Mouse (Mus musculus) cortical plate, adult 2 months (tissue): ENCODE measurements around the gene Rai2. TPM values are rescaled to one million over a fixed set of nuclear protein-coding genes. Genes with fewer than 3 reads are reported as not detected.

Experiments used
- H3K27ac ChIP-seq: fragments of 200-500 bp; 2 replicates; pipeline ENCODE4 v1.5.1; 2012; ENCODE audit warnings: low read length, control low read depth, inconsistent platforms; ENCODE audit not compliant: insufficient read depth
- H3K4me1 ChIP-seq: fragments of 200-500 bp; 2 replicates; pipeline ENCODE4 v1.6.1; 2011; ENCODE audit warnings: low read length; ENCODE audit not compliant: control insufficient read depth, insufficient read depth
- H3K4me3 ChIP-seq: fragments of 200-500 bp; 2 replicates; pipeline ENCODE4 v1.5.1; 2011; ENCODE audit warnings: mild to moderate bottlenecking, low read length, control low read depth; ENCODE audit not compliant: insufficient read depth
- CTCF ChIP-seq: fragments of 200-500 bp; IDR thresholded peaks from 2 replicates; pipeline ENCODE4 v1.5.1; 2011; ENCODE audit warnings: mild to moderate bottlenecking, control low read depth, low read length; ENCODE audit not compliant: insufficient read depth; ENCODE audit errors: extremely low read depth
- POLR2A ChIP-seq: fragments of 200-500 bp; IDR thresholded peaks from 2 replicates; pipeline ENCODE4 v1.6.1; 2011; ENCODE audit warnings: mild to moderate bottlenecking, low read length, control low read depth; ENCODE audit not compliant: insufficient read depth; ENCODE audit errors: extremely low read depth
- polyA plus RNA-seq: library from polyadenylated mRNA; depleted of rRNA; stranded (reverse); fragments of >200 nt; gene quantifications from 2 replicates; pipeline ENCODE4 v1.2.3, GENCODE M21; 2012

Gene Rai2
- polyA plus RNA-seq, 1 experiment = 10.6 TPM

GRCm38 (mm10) chrX:161731859-161732258, 15.0 kb downstream of the Rai2 start:
- no peak overlapping the region for H3K4me3 ChIP-seq
- no peak overlapping the region for H3K27ac ChIP-seq
- TF ChIP-seq POLR2A (no peak), CTCF (no peak)
- no peaks in the 10 kb centered on the region; the same call in 1 of the 2 replicates for H3K4me1 ChIP-seq

- TF ChIP-seq CTCF (no peak), POLR2A (no peak)
- no peak overlapping the region for H3K4me3 ChIP-seq
- H3K4me1 ChIP-seq = no peaks in the 10 kb centered on the region; the same call in 1 of the 2 replicates
- no peak overlapping the region for H3K27ac ChIP-seq
These were observed 16.9 kb downstream of the Rai2 start for GRCm38 (mm10) chrX:161733581-161734309.

- no peaks in the 10 kb centered on the region; the same call in 1 of the 2 replicates for H3K4me1 ChIP-seq
- TF ChIP-seq CTCF (no peak), POLR2A (no peak)
- no peak overlapping the region for H3K4me3 ChIP-seq
- H3K27ac ChIP-seq = no peak overlapping the region
These were observed 17.4 kb downstream of the Rai2 start for GRCm38 (mm10) chrX:161734310-161734676.

- TF ChIP-seq CTCF = no peak
- TF ChIP-seq POLR2A = no peak
- H3K27ac ChIP-seq = no peak overlapping the region
These were observed 22.5 kb downstream of the Rai2 start for GRCm38 (mm10) chrX:161739374-161739773.

GRCm38 (mm10) chrX:161743080-161743479, 26.2 kb downstream of the Rai2 start:
- TF ChIP-seq CTCF (no peak), POLR2A (no peak)
- H3K4me3 ChIP-seq = no peak overlapping the region
- no peaks in the 10 kb centered on the region for H3K4me1 ChIP-seq
- no peak overlapping the region for H3K27ac ChIP-seq

More at GRCm38 (mm10) chrX:161739374-161739773, 22.5 kb downstream of the Rai2 start:
- Histone ChIP-seq H3K4me3 (no peak overlapping the region), H3K4me1 (no peaks in the 10 kb centered on the region)

GRCm38 (mm10) chrX:161745296-161745695, 28.4 kb downstream of the Rai2 start:
- no peak overlapping the region for H3K27ac ChIP-seq
- no peak overlapping the region for H3K4me3 ChIP-seq
- no peaks in the 10 kb centered on the region for H3K4me1 ChIP-seq
- TF ChIP-seq POLR2A (no peak), CTCF (no peak)

- H3K4me1 ChIP-seq = no peaks in the 10 kb centered on the region
- no peak overlapping the region for H3K4me3 ChIP-seq
- H3K27ac ChIP-seq = no peak overlapping the region
- TF ChIP-seq POLR2A = no peak
- no peak for TF ChIP-seq CTCF
These were observed 30.5 kb downstream of the Rai2 start for GRCm38 (mm10) chrX:161747337-161747736.

- TF ChIP-seq CTCF = no peak
- TF ChIP-seq POLR2A = no peak
- Histone ChIP-seq H3K27ac (no peak overlapping the region), H3K4me1 (no peaks in the 10 kb centered on the region; the same call in 1 of the 2 replicates), H3K4me3 (no peak overlapping the region)
These were observed 36.6 kb downstream of the Rai2 start for GRCm38 (mm10) chrX:161753514-161753913.

GRCm38 (mm10) chrX:161776321-161776962, 59.6 kb downstream of the Rai2 start:
- H3K4me3 ChIP-seq = no peak overlapping the region
- TF ChIP-seq POLR2A = no peak
- no peak for TF ChIP-seq CTCF
- peak overlapping the region; percentile 45 for H3K27ac ChIP-seq
- H3K4me1 ChIP-seq = peaks cover 8% of the 10 kb centered on the region

GRCm38 (mm10) chrX:161780321-161781034, 63.6 kb downstream of the Rai2 start:
- H3K27ac ChIP-seq = no peak overlapping the region
- peaks cover 8% of the 10 kb centered on the region for H3K4me1 ChIP-seq
- no peak overlapping the region for H3K4me3 ChIP-seq
- TF ChIP-seq CTCF = no peak
- TF ChIP-seq POLR2A = no peak
